Mouse (Mus musculus): ENCODE measurements at regions not wholly inside any gene's neighbourhood (a gene's known extent, or its start where the extent isn't known, plus 50 kb on each side); places are given as distances from the start of the nearest gene placed in this dataset.
A peak's percentile ranks its signal among the peaks of the same experiment; 100 is the strongest.

GRCm38 (mm10) chr17:45853931-45854653 is 120.4 kb upstream of the 1600014C23Rik start:
- no peak for DNase-seq
- WGBS: 89% methylated on average over 21 of the region's 21 CpGs
- Histone ChIP-seq H3K36me3 (ENCODE audit: control insufficient read depth, insufficient read depth, low read length) (no peaks in the 10 kb centered on the region), H3K27me3 (replicated peaks; ENCODE audit: control insufficient read depth, insufficient read depth, low read length) (no peaks in the 10 kb centered on the region), H3K4me3 (ENCODE audit: insufficient read depth, low read depth, low read length) (no peak overlapping the region), H3K4me1 (ENCODE audit: control insufficient read depth, insufficient read depth, low read length) (no peaks in the 10 kb centered on the region), H3K27ac (ENCODE audit: insufficient read depth, low read depth, low read length) (no peak overlapping the region)
- no peak for TF ChIP-seq POLR2A (IDR thresholded peaks at IDR 0.05; ENCODE audit: low read depth, low read length)
- TF ChIP-seq CTCF (conservative IDR thresholded peaks at IDR 0.05; ENCODE audit: insufficient read depth, insufficient read length, low read depth, low read length): no peak

- WGBS: 47% methylated on average over 5 of the region's 5 CpGs
- DNase-seq: no peak
- Histone ChIP-seq H3K4me1 (ENCODE audit: control insufficient read depth, insufficient read depth, low read length) (no peaks in the 10 kb centered on the region), H3K4me3 (ENCODE audit: insufficient read depth, low read depth, low read length) (no peak overlapping the region), H3K27me3 (replicated peaks; ENCODE audit: control insufficient read depth, insufficient read depth, low read length) (no peaks in the 10 kb centered on the region), H3K36me3 (ENCODE audit: control insufficient read depth, insufficient read depth, low read length) (no peaks in the 10 kb centered on the region), H3K27ac (ENCODE audit: insufficient read depth, low read depth, low read length) (no peak overlapping the region)
- no peak for TF ChIP-seq CTCF (conservative IDR thresholded peaks at IDR 0.05; ENCODE audit: insufficient read depth, insufficient read length, low read depth, low read length)
- TF ChIP-seq POLR2A (IDR thresholded peaks at IDR 0.05; ENCODE audit: low read depth, low read length): no peak
Observed at GRCm38 (mm10) chr17:45852402-45852801, 118.8 kb upstream of the 1600014C23Rik start.

GRCm38 (mm10) chr17:45851723-45852396 is 118.2 kb upstream of the 1600014C23Rik start:
- H3K36me3 ChIP-seq (ENCODE audit: control insufficient read depth, insufficient read depth, low read length): no peaks in the 10 kb centered on the region
- H3K27ac ChIP-seq (ENCODE audit: insufficient read depth, low read depth, low read length): no peak overlapping the region
- no peaks in the 10 kb centered on the region for H3K27me3 ChIP-seq (replicated peaks; ENCODE audit: control insufficient read depth, insufficient read depth, low read length)
- no peak for TF ChIP-seq POLR2A (IDR thresholded peaks at IDR 0.05; ENCODE audit: low read depth, low read length)
- TF ChIP-seq CTCF (conservative IDR thresholded peaks at IDR 0.05; ENCODE audit: insufficient read depth, insufficient read length, low read depth, low read length): no peak
- no peak overlapping the region for H3K4me3 ChIP-seq (ENCODE audit: insufficient read depth, low read depth, low read length)
- no peaks in the 10 kb centered on the region for H3K4me1 ChIP-seq (ENCODE audit: control insufficient read depth, insufficient read depth, low read length)
- DNase-seq: no peak
- WGBS: 75% methylated on average over 8 of the region's 8 CpGs

GRCm38 (mm10) chr17:45850976-45851375 is 117.3 kb upstream of the 1600014C23Rik start:
- Histone ChIP-seq H3K27ac (ENCODE audit: insufficient read depth, low read depth, low read length) (no peak overlapping the region), H3K4me1 (ENCODE audit: control insufficient read depth, insufficient read depth, low read length) (no peaks in the 10 kb centered on the region), H3K27me3 (replicated peaks; ENCODE audit: control insufficient read depth, insufficient read depth, low read length) (no peaks in the 10 kb centered on the region), H3K4me3 (ENCODE audit: insufficient read depth, low read depth, low read length) (no peak overlapping the region), H3K36me3 (ENCODE audit: control insufficient read depth, insufficient read depth, low read length) (no peaks in the 10 kb centered on the region)
- no peak for DNase-seq
- TF ChIP-seq CTCF (conservative IDR thresholded peaks at IDR 0.05; ENCODE audit: insufficient read depth, insufficient read length, low read depth, low read length) (no peak), POLR2A (IDR thresholded peaks at IDR 0.05; ENCODE audit: low read depth, low read length) (no peak)
- WGBS: 88% methylated on average over 6 of the region's 6 CpGs

GRCm38 (mm10) chr17:45850174-45850573 is 116.5 kb upstream of the 1600014C23Rik start:
- no peak for DNase-seq
- Histone ChIP-seq H3K27me3 (replicated peaks; ENCODE audit: control insufficient read depth, insufficient read depth, low read length) (no peaks in the 10 kb centered on the region), H3K4me1 (ENCODE audit: control insufficient read depth, insufficient read depth, low read length) (no peaks in the 10 kb centered on the region), H3K27ac (ENCODE audit: insufficient read depth, low read depth, low read length) (no peak overlapping the region), H3K36me3 (ENCODE audit: control insufficient read depth, insufficient read depth, low read length) (no peaks in the 10 kb centered on the region), H3K4me3 (ENCODE audit: insufficient read depth, low read depth, low read length) (no peak overlapping the region)
- 82% methylated on average over 5 of the region's 5 CpGs for WGBS
- TF ChIP-seq POLR2A (IDR thresholded peaks at IDR 0.05; ENCODE audit: low read depth, low read length) (no peak), CTCF (conservative IDR thresholded peaks at IDR 0.05; ENCODE audit: insufficient read depth, insufficient read length, low read depth, low read length) (no peak)

- Histone ChIP-seq H3K27ac (ENCODE audit: insufficient read depth, low read depth, low read length) (no peak overlapping the region), H3K36me3 (ENCODE audit: control insufficient read depth, insufficient read depth, low read length) (no peaks in the 10 kb centered on the region), H3K27me3 (replicated peaks; ENCODE audit: control insufficient read depth, insufficient read depth, low read length) (no peaks in the 10 kb centered on the region), H3K4me1 (ENCODE audit: control insufficient read depth, insufficient read depth, low read length) (no peaks in the 10 kb centered on the region), H3K4me3 (ENCODE audit: insufficient read depth, low read depth, low read length) (no peak overlapping the region)
- peak; percentile 74 for DNase-seq
- 26% methylated on average over 8 of the region's 8 CpGs for WGBS
- TF ChIP-seq POLR2A (IDR thresholded peaks at IDR 0.05; ENCODE audit: low read depth, low read length) (no peak), CTCF (conservative IDR thresholded peaks at IDR 0.05; ENCODE audit: insufficient read depth, insufficient read length, low read depth, low read length) (peak; percentile 68)
Observed at GRCm38 (mm10) chr17:45848605-45849004, 115.0 kb upstream of the 1600014C23Rik start.

GRCm38 (mm10) chr17:45847701-45848378 is 114.2 kb upstream of the 1600014C23Rik start:
- no peak for DNase-seq
- WGBS: 87% methylated on average over 14 of the region's 14 CpGs
- H3K36me3 ChIP-seq (ENCODE audit: control insufficient read depth, insufficient read depth, low read length): no peaks in the 10 kb centered on the region
- TF ChIP-seq POLR2A (IDR thresholded peaks at IDR 0.05; ENCODE audit: low read depth, low read length): no peak
- no peak for TF ChIP-seq CTCF (conservative IDR thresholded peaks at IDR 0.05; ENCODE audit: insufficient read depth, insufficient read length, low read depth, low read length)
- no peak overlapping the region for H3K4me3 ChIP-seq (ENCODE audit: insufficient read depth, low read depth, low read length)
- no peaks in the 10 kb centered on the region for H3K4me1 ChIP-seq (ENCODE audit: control insufficient read depth, insufficient read depth, low read length)
- no peaks in the 10 kb centered on the region for H3K27me3 ChIP-seq (replicated peaks; ENCODE audit: control insufficient read depth, insufficient read depth, low read length)
- no peak overlapping the region for H3K27ac ChIP-seq (ENCODE audit: insufficient read depth, low read depth, low read length)

Data from kidney, adult 2 months (tissue).